ENCODE assay signal across 17 mouse cellular contexts in genomic region chr2:97044016-97044415, GRCm38 (mm10).
A peak's percentile ranks its signal among the peaks of the same experiment; 100 is the strongest.
DNase-seq lines count a peak whose midpoint lies in the region; ATAC-seq lines count a peak whose summit lies in the region.
"Had no signal": no experiment of that assay in that cellular context is flagged by ENCODE, and none has a peak within 500 bp of the region (broad histone marks: within the 10 kb centered on the region; RNA-seq: fewer than 3 reads in every experiment).

No protein-coding gene starts in this region.

- ATAC-seq in frontal cortex, adult (ENCODE audit: low TSS enrichment), result peak; percentile 38
- ATAC-seq: forebrain, embryonic 14.5 days; forebrain, embryonic 16.5 days had no signal

- DNase-seq in frontal cortex, postnatal 10 days (ENCODE audit: low spot score in 2 of 2), result no peak
- DNase-seq in layer of hippocampus, adult 9-11 months, result peak; percentile 57
- no peak for DNase-seq in layer of hippocampus, postnatal 10 days (ENCODE audit: low spot score in 2 of 2)
- peak; percentile 9 to 13 for DNase-seq in layer of hippocampus, postnatal 36 days
- DNase-seq in layer of hippocampus, adult 11-12 months (ENCODE audit: low spot score), result no peak
- DNase-seq in telencephalon, adult 2 months (ENCODE audit: low read depth, low spot score), result peak; percentile 22
- DNase-seq in embryo, embryonic 10 days (ENCODE audit: low spot score), result no peak
- DNase-seq: adrenal gland, adult 2 months; adrenal gland, postnatal 10 days; adrenal gland, postnatal 25 days; cerebellum, adult 11 months; cerebellum, adult 18-20 months; cerebellum, adult 8-10 months; embryo, embryonic 11 days had no signal

Comparison
In these comparisons a context has a peak if more than half of its experiments do, and no peak if none do; other contexts are left out.
1. DNase-seq: peak in layer of hippocampus, adult 9-11 months (single experiment), layer of hippocampus, postnatal 36 days (2 of 2) and telencephalon, adult 2 months (single experiment); none in frontal cortex, postnatal 10 days (0 of 2), layer of hippocampus, postnatal 10 days (0 of 2), layer of hippocampus, adult 11-12 months (single experiment) and embryo, embryonic 10 days (single experiment).